Mouse (Mus musculus) c-Kit-positive CD71-negative TER-119-negative erythroid progenitor cells, embryonic 14.5 days (primary cell): ENCODE results near the gene Slc16a11.

Experiments
- DNase-seq: peaks from one replicate; pipeline ENCODE4 v3.0.0-alpha.2; 2013; ENCODE audit warnings: low read depth

Slc16a11 gene

GRCm38 (mm10) chr11:70251853-70252252 lies 39.3 kb downstream of the Slc16a11 start:
- DNase-seq, result no peak

- no peak for DNase-seq
These were observed 41.8 kb downstream of the Slc16a11 start for GRCm38 (mm10) chr11:70254337-70254736.

DNA sequence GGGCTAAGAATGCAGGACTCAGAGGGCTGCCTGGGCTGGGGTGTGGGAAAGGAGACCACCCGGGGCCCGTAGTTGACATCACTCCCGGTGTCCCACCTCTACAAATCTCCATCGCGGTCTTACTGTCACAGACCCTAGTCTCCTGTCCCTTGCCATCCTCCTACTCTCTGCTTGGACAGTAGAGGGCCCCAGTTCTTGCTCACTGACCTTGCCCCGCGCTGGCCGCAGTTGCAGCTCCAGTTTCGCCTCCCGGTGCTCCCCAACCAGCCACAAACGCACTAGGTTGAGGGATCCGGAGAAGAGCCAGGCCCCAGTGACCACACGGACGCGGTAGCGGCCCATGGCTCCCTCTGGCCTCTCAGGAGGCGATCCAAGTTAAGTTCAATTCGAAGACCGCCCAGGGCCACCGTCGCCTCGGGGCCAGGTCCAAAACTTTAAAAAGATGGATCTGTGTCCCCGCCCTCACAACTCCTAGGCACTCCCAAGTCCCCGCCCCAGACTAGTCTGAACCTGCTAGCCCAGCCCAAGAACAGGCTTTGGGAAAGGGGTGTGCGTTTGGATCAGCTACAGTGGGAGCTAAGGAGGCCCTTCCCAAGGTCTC lies 42.5 kb downstream of the Slc16a11 start, which contains the start of gene Alox12:
Gene Alox12 (minus strand): TSS at position 423 of the 601 bp plus-strand sequence.
- no peak for DNase-seq

- no peak for DNase-seq
These were observed 46.5 kb downstream of the Slc16a11 start for GRCm38 (mm10) chr11:70259035-70259434.

- no peak for DNase-seq
These were observed 52.7 kb downstream of the Slc16a11 start for GRCm38 (mm10) chr11:70265252-70265651.

- no peak for DNase-seq
These were observed 53.3 kb downstream of the Slc16a11 start for GRCm38 (mm10) chr11:70265819-70266218.
